ENCODE assay signal across 9 mouse cellular contexts in the genomic region with DNA sequence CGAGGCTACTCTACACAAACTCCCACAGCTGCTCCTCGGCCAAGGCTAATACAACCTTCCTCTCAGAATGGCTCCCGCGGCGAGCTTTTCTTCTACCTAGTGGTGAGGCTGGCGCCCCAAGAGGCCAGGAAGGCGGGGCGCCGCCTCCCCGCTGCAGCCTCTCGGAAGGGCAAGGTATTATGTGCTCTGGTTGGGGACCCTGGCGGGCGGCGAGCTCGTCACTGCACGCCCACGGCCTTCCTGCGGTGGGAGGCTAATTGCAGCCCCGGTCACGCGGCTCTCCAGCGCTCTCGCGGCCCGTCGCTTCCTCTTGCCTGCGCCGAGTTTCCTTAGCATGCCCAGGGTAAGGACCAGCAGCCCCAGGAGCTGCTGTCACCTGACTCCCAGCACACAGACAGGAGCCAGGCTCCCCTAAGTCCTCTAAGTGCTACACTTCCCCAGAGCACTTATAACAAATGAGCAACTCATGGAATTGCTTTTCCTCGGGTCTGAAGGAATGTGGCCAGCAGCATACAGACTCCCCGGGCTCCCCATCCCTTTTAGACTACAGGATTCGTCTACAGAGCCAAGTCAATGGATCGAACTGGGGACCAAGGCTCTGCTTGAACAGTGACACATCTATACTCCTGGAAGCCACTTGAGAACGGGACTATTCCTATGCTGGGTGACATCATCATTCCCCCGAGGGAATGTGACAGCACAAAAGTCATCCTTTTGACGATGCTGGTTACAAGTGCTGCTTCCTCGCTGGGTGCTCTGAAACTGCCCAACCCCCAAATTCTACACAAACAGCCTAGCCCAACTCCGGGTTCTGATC. TPM values are rescaled to one million over a fixed set of nuclear protein-coding genes. Genes with fewer than 3 reads are reported as not detected.
DNase-seq lines count a peak whose midpoint lies in the region; ATAC-seq and TF ChIP-seq lines count a peak whose summit lies in the region.
"Had no signal": no experiment of that assay in that cellular context is flagged by ENCODE, and none has a peak within 500 bp of the region (broad histone marks: within the 10 kb centered on the region; RNA-seq: fewer than 3 reads in every experiment).

No protein-coding gene starts in this region.

- peaks cover 29% of the 10 kb centered on the region for H3K36me3 ChIP-seq in heart, embryonic 12.5 days
- H3K36me3 ChIP-seq in liver, embryonic 14.5 days (replicated peaks; ENCODE audit: control insufficient read depth, insufficient read depth, low read depth), result peaks cover 4% of the 10 kb centered on the region
- no peaks in the 10 kb centered on the region for H3K36me3 ChIP-seq in stomach, embryonic 15.5 days

- peaks cover 21% of the 10 kb centered on the region for H3K4me1 ChIP-seq in heart, embryonic 12.5 days (replicated peaks)
- peaks cover 0 to 6% of the 10 kb centered on the region in 2 experiments; a peak in 1 of 4 replicates for H3K4me1 ChIP-seq in liver, embryonic 14.5 days (replicated peaks; ENCODE audit: control insufficient read depth in 2 of 2, insufficient read depth in 2 of 2, low read length in 1 of 2)
- H3K4me1 ChIP-seq in stomach, embryonic 15.5 days, result peaks cover 31% of the 10 kb centered on the region

- ATAC-seq in heart, embryonic 12.5 days (ENCODE audit: insufficient number of reproducible peaks, low FRiP score), result peak; percentile 70
- ATAC-seq in liver, embryonic 14.5 days (ENCODE audit: insufficient read depth), result 0 out of 2 replicates have a peak, but pooled peaks have one; percentile 23
- ATAC-seq in stomach, embryonic 15.5 days (ENCODE audit: insufficient read depth, low FRiP score, low read depth), result peak; percentile 61

- peak overlapping the region; percentile 87 for H3K4me2 ChIP-seq in heart, embryonic 12.5 days
- peak overlapping the region; percentile 43 for H3K4me2 ChIP-seq in liver, embryonic 14.5 days (ENCODE audit: low read depth)
- H3K4me2 ChIP-seq in stomach, embryonic 15.5 days, result peak overlapping the region; percentile 70

- peak overlapping the region; percentile 73 for H3K9ac ChIP-seq in heart, embryonic 12.5 days
- H3K9ac ChIP-seq in liver, embryonic 14.5 days (replicated peaks), result no peak overlapping the region
- H3K9ac ChIP-seq in stomach, embryonic 15.5 days, result peak overlapping the region; percentile 9; the same call in 1 of the 2 replicates

- 2% methylated on average over 37 of the region's 37 CpGs for WGBS in heart, embryonic 12.5 days
- 4% methylated on average over 37 of the region's 37 CpGs for WGBS in liver, embryonic 14.5 days (ENCODE audit: insufficient replicate concordance)
- WGBS in stomach, embryonic 15.5 days, result 2% methylated on average over 37 of the region's 37 CpGs

- H3K9me3 ChIP-seq in heart, embryonic 12.5 days (replicated peaks), result no peaks in the 10 kb centered on the region
- no peaks in the 10 kb centered on the region for H3K9me3 ChIP-seq in liver, embryonic 14.5 days (ENCODE audit: control insufficient read depth, low read length)
- H3K9me3 ChIP-seq in stomach, embryonic 15.5 days, result no peaks in the 10 kb centered on the region

- TF ChIP-seq CTCF in liver, embryonic 14.5 days (IDR thresholded peaks at IDR 0.05; ENCODE audit: low read depth), result peak; percentile 22; the same call in 1 of the 2 replicates

- H3K27me3 ChIP-seq in heart, embryonic 12.5 days (replicated peaks), result peaks cover 36% of the 10 kb centered on the region
- no peaks in the 10 kb centered on the region for H3K27me3 ChIP-seq in liver, embryonic 14.5 days (ENCODE audit: control insufficient read depth, insufficient read depth, low read length)
- no peaks in the 10 kb centered on the region; the same call in 1 of the 2 replicates for H3K27me3 ChIP-seq in stomach, embryonic 15.5 days (replicated peaks)

- peak; percentile 97 for DNase-seq in heart, adult 11 months
- no peak for DNase-seq in heart, adult 8-10 months (ENCODE audit: low spot score)
- peak; percentile 59 for DNase-seq in embryo, embryonic 9.5 days (ENCODE audit: extremely low spot score)
- peak; percentile 50 for DNase-seq in kidney, adult 9 months
- DNase-seq in liver, embryonic 14.5 days (ENCODE audit: low read depth in 3 of 3, low spot score in 3 of 3), result peak in 1 of 3 experiments; percentile 3
- peak; percentile 34 to 67 for DNase-seq in natural killer cell, adult 2 months (ENCODE audit: low spot score in 2 of 2)

- peak overlapping the region; percentile 49 for H3K4me3 ChIP-seq in heart, embryonic 12.5 days
- H3K4me3 ChIP-seq in liver, embryonic 14.5 days (ENCODE audit: insufficient read depth in 1 of 2, low read depth in 2 of 2, low read length in 2 of 2), result peak overlapping the region; percentile 3 to 15; a peak in 3 of 4 replicates
- H3K4me3 ChIP-seq in stomach, embryonic 15.5 days (replicated peaks), result peak overlapping the region; percentile 34

- peak overlapping the region; percentile 7 for H3K27ac ChIP-seq in heart, embryonic 12.5 days (ENCODE audit: poor library complexity, severe bottlenecking)
- H3K27ac ChIP-seq in liver, embryonic 14.5 days, result no peak overlapping the region
- H3K27ac ChIP-seq in stomach, embryonic 15.5 days, result peak overlapping the region; percentile 77

- no peak for TF ChIP-seq EP300 in liver, embryonic 14.5 days (IDR thresholded peaks at IDR 0.05; ENCODE audit: low read depth)

RNA-seq across cellular contexts. Expression of a gene that starts 19.5 kb away (rescaled TPM):
- not detected for total RNA-seq in heart, adult 8-10 months (2022)
- polyA plus RNA-seq in heart, embryonic 12.5 days (2016; fragmentation: Nextera tagmentation; extraction: Ambion mirVana), result not detected in 2 replicates
- not detected in 2 replicates for polyA plus RNA-seq in liver, embryonic 14.5 days (2012; rRNA removed)
- not detected in 2 replicates for polyA plus RNA-seq in liver, embryonic 14.5 days (2014; fragmentation: Nextera tagmentation; extraction: Ambion mirVana)
- not detected in 2 replicates for polyA plus RNA-seq in stomach, embryonic 15.5 days (2015; fragmentation: Nextera tagmentation; extraction: Ambion mirVana)
- polyA plus RNA-seq: large intestine, adult 2 months had no signal

RNA-seq across cellular contexts. Expression of a gene that starts 19.6 kb away (rescaled TPM):
- 10 to 100 TPM in 1 of 4 experiments, 1 to 10 TPM in 3; 6.9 to 10.7 (median 8.7) TPM for total RNA-seq in heart, adult 8-10 months (2022)
- 5.9 and 6.9 TPM in 2 replicates for polyA plus RNA-seq in heart, embryonic 12.5 days (2016; fragmentation: Nextera tagmentation; extraction: Ambion mirVana)
- 2.2 and 3.0 TPM in 2 replicates for polyA plus RNA-seq in liver, embryonic 14.5 days (2012; rRNA removed)
- 1.7 and 2.3 TPM in 2 replicates for polyA plus RNA-seq in liver, embryonic 14.5 days (2014; fragmentation: Nextera tagmentation; extraction: Ambion mirVana)
- polyA plus RNA-seq in stomach, embryonic 15.5 days (2015; fragmentation: Nextera tagmentation; extraction: Ambion mirVana), result 19.0 and 26.4 TPM in 2 replicates

RNA-seq across cellular contexts. Expression of a gene that starts 34.0 kb away (rescaled TPM):
- 10 to 100 TPM; 50.2 to 61.7 (median 59.9) TPM for total RNA-seq in heart, adult 8-10 months (2022)
- polyA plus RNA-seq in heart, embryonic 12.5 days (2016; fragmentation: Nextera tagmentation; extraction: Ambion mirVana), result 60.3 and 63.1 TPM in 2 replicates
- 16.6 and 21.4 TPM in 2 replicates for polyA plus RNA-seq in liver, embryonic 14.5 days (2012; rRNA removed)
- polyA plus RNA-seq in liver, embryonic 14.5 days (2014; fragmentation: Nextera tagmentation; extraction: Ambion mirVana), result 27.3 and 32.1 TPM in 2 replicates
- polyA plus RNA-seq in stomach, embryonic 15.5 days (2015; fragmentation: Nextera tagmentation; extraction: Ambion mirVana), result 62.7 TPM in 2 replicates
